Mouse (Mus musculus) c-Kit-negative CD71-positive TER-119-positive erythroid progenitor cells, embryonic 14.5 days (primary cell): ENCODE measurements around the gene Ly6g5c.

ENCODE experiments used
- DNase-seq: peaks from one replicate; pipeline ENCODE4 v3.0.0-alpha.2; 2013; ENCODE audit warnings: low read depth, low spot score

The Ly6g5c gene

GRCm38 (mm10) chr17:35108097-35108496 is at the start of gene Ly6g5c:
Ly6g5c (plus strand) TSS chr17:35108279.
- DNase-seq, result no peak

- no peak for DNase-seq
Observed at GRCm38 (mm10) chr17:35058316-35058715, 49.8 kb upstream of the Ly6g5c start.

- DNase-seq, result no peak
Observed at GRCm38 (mm10) chr17:35058911-35059892, 48.9 kb upstream of the Ly6g5c start, which contains the start of gene Ddah2. Ddah2 (plus strand) TSS chr17:35059035.

- no peak for DNase-seq
Observed at GRCm38 (mm10) chr17:35060071-35060470, 48.0 kb upstream of the Ly6g5c start.

GRCm38 (mm10) chr17:35060737-35061297 is 47.3 kb upstream of the Ly6g5c start:
- DNase-seq, result no peak

GRCm38 (mm10) chr17:35061299-35061698 is 46.8 kb upstream of the Ly6g5c start:
- DNase-seq, result no peak

- DNase-seq, result no peak
Observed at GRCm38 (mm10) chr17:35063466-35063865, 44.6 kb upstream of the Ly6g5c start.

- DNase-seq, result no peak
Observed at GRCm38 (mm10) chr17:35064378-35064877, 43.7 kb upstream of the Ly6g5c start.

- no peak for DNase-seq
Observed at GRCm38 (mm10) chr17:35064951-35065947, 42.8 kb upstream of the Ly6g5c start, which contains the start of gene Ly6g6c. Ly6g6c (plus strand) TSS chr17:35065388.

GRCm38 (mm10) chr17:35066084-35066483 is 42.0 kb upstream of the Ly6g5c start, which contains the start of gene Mpig6b:
Mpig6b (minus strand) TSS chr17:35066184.
- DNase-seq, result no peak

- no peak for DNase-seq
Observed at GRCm38 (mm10) chr17:35068213-35068914, 39.7 kb upstream of the Ly6g5c start.

GRCm38 (mm10) chr17:35070556-35071229 is 37.4 kb upstream of the Ly6g5c start:
- no peak for DNase-seq

- DNase-seq, result no peak
Observed at GRCm38 (mm10) chr17:35071454-35071853, 36.6 kb upstream of the Ly6g5c start.

GRCm38 (mm10) chr17:35074097-35074496 is 34.0 kb upstream of the Ly6g5c start:
- no peak for DNase-seq

GRCm38 (mm10) chr17:35076507-35077176 is 31.4 kb upstream of the Ly6g5c start, which contains the start of gene Ly6g6e:
Ly6g6e (plus strand) TSS chr17:35076902.
- DNase-seq, result no peak

- DNase-seq, result no peak
Observed at GRCm38 (mm10) chr17:35077285-35077684, 30.8 kb upstream of the Ly6g5c start.

- no peak for DNase-seq
Observed at GRCm38 (mm10) chr17:35077786-35078233, 30.3 kb upstream of the Ly6g5c start, which contains the start of gene Ly6g6d. Ly6g6d (minus strand) TSS chr17:35078065.

- no peak for DNase-seq
Observed at GRCm38 (mm10) chr17:35079778-35080177, 28.3 kb upstream of the Ly6g5c start.

GRCm38 (mm10) chr17:35080248-35080647 is 27.8 kb upstream of the Ly6g5c start:
- no peak for DNase-seq
